Mouse (Mus musculus): ENCODE results near the gene Zfp653. TPM values are rescaled to one million over a fixed set of nuclear protein-coding genes. Genes with fewer than 3 reads are reported as not detected.

Zfp653 gene
- polyA plus RNA-seq, 1 experiment = 13.2 TPM

DNA sequence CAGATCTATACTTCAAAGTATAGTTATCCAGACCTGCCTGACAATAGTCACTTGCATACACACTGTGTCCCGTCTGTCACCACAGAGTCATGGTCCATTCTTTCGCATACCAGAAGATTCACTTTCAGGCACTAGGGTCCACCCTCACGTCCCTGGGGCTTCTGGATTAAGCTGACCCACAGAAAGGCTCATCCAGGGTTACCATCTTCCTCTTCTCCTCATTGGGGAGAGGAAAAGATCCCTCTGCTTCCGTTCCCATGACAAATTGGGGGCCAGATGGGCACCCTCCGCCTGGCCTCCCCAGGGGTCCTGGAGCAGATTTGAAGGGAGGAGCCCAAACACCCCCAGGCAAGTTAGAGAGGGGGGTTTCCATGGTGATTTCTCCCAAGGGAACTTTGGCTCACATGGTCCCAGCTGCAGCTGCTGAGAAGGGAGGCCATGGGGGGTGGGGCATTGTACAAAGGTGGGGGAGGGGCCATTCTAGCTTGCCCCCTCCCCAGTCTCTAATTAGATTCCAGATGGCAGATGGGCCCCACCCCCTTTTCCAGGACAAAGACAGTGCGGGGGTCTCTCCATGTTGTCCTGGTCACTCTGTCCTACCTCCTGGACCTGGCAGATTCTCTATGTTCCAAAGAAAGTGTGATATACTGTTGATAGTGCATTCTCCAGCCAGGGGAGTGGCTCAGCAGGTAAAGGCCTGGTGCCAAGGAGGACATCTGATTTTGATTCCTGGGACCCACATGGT lies 35.7 kb downstream of the Zfp653 start:
- H3K36me3 ChIP-seq (ENCODE audit: control insufficient read depth, insufficient read depth, low read length) = no peaks in the 10 kb centered on the region
- H3K27ac ChIP-seq (ENCODE audit: insufficient read depth, low read depth, low read length) = no peak overlapping the region
- no peaks in the 10 kb centered on the region for H3K4me1 ChIP-seq (ENCODE audit: control insufficient read depth, insufficient read depth, insufficient read length, low read length)
- no peaks in the 10 kb centered on the region for H3K27me3 ChIP-seq (ENCODE audit: control insufficient read depth, insufficient read depth, low read length)
- no peak overlapping the region for H3K4me3 ChIP-seq (ENCODE audit: low read depth, low read length)
- TF ChIP-seq POLR2A (IDR thresholded peaks at IDR 0.05; ENCODE audit: low read depth, low read length) = no peak
- TF ChIP-seq CTCF (IDR thresholded peaks at IDR 0.05; ENCODE audit: extremely low read depth, insufficient read length, insufficient replicate concordance, low read depth, low read length) = no peak
- 72% methylated on average over 6 of the region's 6 CpGs for WGBS

DNA sequence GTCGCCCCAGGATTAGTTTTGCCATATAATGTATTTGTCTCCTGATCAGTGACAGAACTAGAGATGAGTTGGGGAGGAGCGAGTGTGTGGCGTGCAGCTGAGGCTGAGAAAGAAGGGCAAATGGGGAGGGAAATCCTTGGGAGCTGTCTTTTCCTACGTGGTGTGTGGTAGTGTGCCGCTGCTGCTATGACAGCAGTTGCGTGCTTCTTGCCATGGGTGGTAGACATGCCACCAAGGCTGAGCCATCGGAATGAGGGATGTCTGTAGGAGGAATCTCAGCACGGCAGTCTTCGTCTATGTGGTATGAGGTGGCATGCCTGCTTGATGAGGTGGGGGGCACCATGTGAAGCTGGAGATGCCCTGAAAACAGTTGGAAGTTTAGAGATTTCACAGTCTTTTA lies 40.8 kb downstream of the Zfp653 start:
- TF ChIP-seq POLR2A (IDR thresholded peaks at IDR 0.05; ENCODE audit: low read depth, low read length) (no peak), CTCF (IDR thresholded peaks at IDR 0.05; ENCODE audit: extremely low read depth, insufficient read length, insufficient replicate concordance, low read depth, low read length) (no peak)
- no peaks in the 10 kb centered on the region for H3K27me3 ChIP-seq (ENCODE audit: control insufficient read depth, insufficient read depth, low read length)
- 93% methylated on average over 9 of the region's 9 CpGs for WGBS
- no peaks in the 10 kb centered on the region for H3K4me1 ChIP-seq (ENCODE audit: control insufficient read depth, insufficient read depth, insufficient read length, low read length)
- H3K27ac ChIP-seq (ENCODE audit: insufficient read depth, low read depth, low read length) = no peak overlapping the region
- H3K4me3 ChIP-seq (ENCODE audit: low read depth, low read length) = no peak overlapping the region
- H3K36me3 ChIP-seq (ENCODE audit: control insufficient read depth, insufficient read depth, low read length) = no peaks in the 10 kb centered on the region

GRCm38 (mm10) chr9:22028467-22028866 lies 42.7 kb downstream of the Zfp653 start:
- Histone ChIP-seq H3K4me3 (ENCODE audit: low read depth, low read length) (no peak overlapping the region), H3K4me1 (ENCODE audit: control insufficient read depth, insufficient read depth, insufficient read length, low read length) (no peaks in the 10 kb centered on the region), H3K27me3 (ENCODE audit: control insufficient read depth, insufficient read depth, low read length) (no peaks in the 10 kb centered on the region), H3K27ac (ENCODE audit: insufficient read depth, low read depth, low read length) (no peak overlapping the region), H3K36me3 (ENCODE audit: control insufficient read depth, insufficient read depth, low read length) (no peaks in the 10 kb centered on the region)
- WGBS = 37% methylated on average over 7 of the region's 7 CpGs
- TF ChIP-seq POLR2A (IDR thresholded peaks at IDR 0.05; ENCODE audit: low read depth, low read length) (no peak), CTCF (IDR thresholded peaks at IDR 0.05; ENCODE audit: extremely low read depth, insufficient read length, insufficient replicate concordance, low read depth, low read length) (no peak)

DNA sequence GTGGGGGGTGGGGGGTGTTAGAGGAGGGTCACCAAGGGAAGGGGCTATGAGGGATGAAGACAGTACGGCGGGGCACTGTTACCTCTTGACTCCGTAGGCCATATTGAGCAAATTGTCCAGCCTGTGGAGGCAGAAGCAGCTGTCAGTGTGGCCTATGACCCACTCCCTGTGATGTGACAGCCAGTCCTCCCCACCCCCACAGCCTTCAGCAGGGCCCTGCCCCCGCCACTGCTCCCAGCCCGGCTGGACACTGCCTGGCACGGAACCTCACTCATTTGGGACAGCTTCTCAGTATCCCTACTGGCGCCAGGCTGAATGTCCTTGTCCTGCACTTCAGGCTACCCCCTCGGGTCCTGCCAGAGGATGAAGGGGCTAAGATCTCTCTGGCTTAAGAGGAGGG lies 46.6 kb downstream of the Zfp653 start:
- Histone ChIP-seq H3K36me3 (ENCODE audit: control insufficient read depth, insufficient read depth, low read length) (no peaks in the 10 kb centered on the region), H3K27me3 (ENCODE audit: control insufficient read depth, insufficient read depth, low read length) (no peaks in the 10 kb centered on the region), H3K27ac (ENCODE audit: insufficient read depth, low read depth, low read length) (no peak overlapping the region), H3K4me1 (ENCODE audit: control insufficient read depth, insufficient read depth, insufficient read length, low read length) (no peaks in the 10 kb centered on the region), H3K4me3 (ENCODE audit: low read depth, low read length) (no peak overlapping the region)
- TF ChIP-seq CTCF (IDR thresholded peaks at IDR 0.05; ENCODE audit: extremely low read depth, insufficient read length, insufficient replicate concordance, low read depth, low read length) (no peak), POLR2A (IDR thresholded peaks at IDR 0.05; ENCODE audit: low read depth, low read length) (no peak)
- WGBS = 64% methylated on average over 8 of the region's 8 CpGs

GRCm38 (mm10) chr9:22017208-22017825 lies 53.9 kb downstream of the Zfp653 start:
- Histone ChIP-seq H3K4me1 (ENCODE audit: control insufficient read depth, insufficient read depth, insufficient read length, low read length) (no peaks in the 10 kb centered on the region), H3K27ac (ENCODE audit: insufficient read depth, low read depth, low read length) (no peak overlapping the region), H3K36me3 (ENCODE audit: control insufficient read depth, insufficient read depth, low read length) (peaks cover 18% of the 10 kb centered on the region), H3K27me3 (ENCODE audit: control insufficient read depth, insufficient read depth, low read length) (no peaks in the 10 kb centered on the region), H3K4me3 (ENCODE audit: low read depth, low read length) (no peak overlapping the region)
- TF ChIP-seq CTCF (IDR thresholded peaks at IDR 0.05; ENCODE audit: extremely low read depth, insufficient read length, insufficient replicate concordance, low read depth, low read length) = no peak
- 65% methylated on average over 7 of the region's 7 CpGs for WGBS

DNA sequence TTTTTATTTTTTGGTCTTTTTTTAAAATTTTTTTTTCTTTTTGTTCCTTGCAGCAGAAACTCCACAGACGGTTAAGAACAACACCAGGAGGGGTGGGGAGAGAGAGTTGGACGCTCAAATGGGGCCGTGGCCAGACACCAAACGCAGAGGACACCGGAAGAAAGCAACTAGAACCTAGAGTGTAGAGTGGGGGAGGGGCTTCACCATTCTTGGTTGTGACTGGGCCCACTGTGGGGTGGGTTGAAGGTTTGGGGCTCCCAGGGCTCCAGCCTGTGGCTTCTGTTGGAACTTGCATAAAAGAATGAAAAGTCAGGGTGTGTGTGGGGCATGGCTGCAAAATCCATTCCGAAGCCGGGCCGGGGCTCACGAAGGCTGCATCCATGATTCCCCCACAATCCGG lies 54.9 kb downstream of the Zfp653 start:
- no peaks in the 10 kb centered on the region for H3K4me1 ChIP-seq (ENCODE audit: control insufficient read depth, insufficient read depth, insufficient read length, low read length)
- no peak overlapping the region for H3K27ac ChIP-seq (ENCODE audit: insufficient read depth, low read depth, low read length)
- H3K36me3 ChIP-seq (ENCODE audit: control insufficient read depth, insufficient read depth, low read length) = peaks cover 29% of the 10 kb centered on the region
- H3K27me3 ChIP-seq (ENCODE audit: control insufficient read depth, insufficient read depth, low read length) = no peaks in the 10 kb centered on the region
- no peak for TF ChIP-seq CTCF (IDR thresholded peaks at IDR 0.05; ENCODE audit: extremely low read depth, insufficient read length, insufficient replicate concordance, low read depth, low read length)
- TF ChIP-seq POLR2A (IDR thresholded peaks at IDR 0.05; ENCODE audit: low read depth, low read length) = no peak
- no peak overlapping the region for H3K4me3 ChIP-seq (ENCODE audit: low read depth, low read length)
- WGBS = 76% methylated on average over 10 of the region's 10 CpGs

- WGBS = 90% methylated on average over 13 of the region's 13 CpGs
- peaks cover 63% of the 10 kb centered on the region for H3K36me3 ChIP-seq (ENCODE audit: control insufficient read depth, insufficient read depth, low read length)
- H3K27me3 ChIP-seq (ENCODE audit: control insufficient read depth, insufficient read depth, low read length) = no peaks in the 10 kb centered on the region
- H3K4me1 ChIP-seq (ENCODE audit: control insufficient read depth, insufficient read depth, insufficient read length, low read length) = no peaks in the 10 kb centered on the region
- H3K4me3 ChIP-seq (ENCODE audit: low read depth, low read length) = no peak overlapping the region
- TF ChIP-seq POLR2A (IDR thresholded peaks at IDR 0.05; ENCODE audit: low read depth, low read length) = no peak
- no peak overlapping the region for H3K27ac ChIP-seq (ENCODE audit: insufficient read depth, low read depth, low read length)
These were observed 58.4 kb downstream of the Zfp653 start for GRCm38 (mm10) chr9:22012731-22013130.

Measured in small intestine, adult 2 months (tissue).